Mouse (Mus musculus) C2C12 (cell line): ENCODE data around the gene Samd4b. TPM values are rescaled to one million over a fixed set of nuclear protein-coding genes. Genes with fewer than 3 reads are reported as not detected.
"Not testable (repeated sequence)": the region's sequence is repeated elsewhere in the genome, so short reads cannot be mapped to it uniquely, and the experiment has no call there.

Experiments used
- H3K27me3 ChIP-seq: one replicate; pipeline ENCODE4 v1.6.1; 2011; ENCODE audit not compliant: control insufficient read depth, insufficient read depth, insufficient read length
- H3K36me3 ChIP-seq: one replicate; pipeline ENCODE4 v1.6.1; 2011; ENCODE audit not compliant: control insufficient read depth, insufficient read depth
- H3K4me3 ChIP-seq: one replicate; pipeline ENCODE4 v1.5.1; 2011; ENCODE audit warnings: mild to moderate bottlenecking, control low read depth; ENCODE audit not compliant: poor library complexity, insufficient read depth, severe bottlenecking
- H3K79me2 ChIP-seq: one replicate; pipeline ENCODE4 v1.6.1; 2011; ENCODE audit not compliant: control insufficient read depth, insufficient read depth
- H3K79me3 ChIP-seq: one replicate; pipeline ENCODE4 v1.6.1; 2011; ENCODE audit warnings: low read depth, control low read depth
- H3ac ChIP-seq: one replicate; pipeline ENCODE3; 2011; ENCODE audit warnings: low read depth; ENCODE audit not compliant: control insufficient read depth, insufficient read length
- CEBPB ChIP-seq: IDR thresholded peaks from one replicate; pipeline ENCODE4 v1.6.1; 2011; ENCODE audit warnings: low read depth, mild to moderate bottlenecking, control low read depth, moderate library complexity
- CTCF ChIP-seq: IDR thresholded peaks from one replicate; pipeline ENCODE4 v1.5.1; 2011; ENCODE audit not compliant: control insufficient read depth, insufficient read depth, insufficient read length
- FOSL1 ChIP-seq: IDR thresholded peaks from one replicate; pipeline ENCODE4 v1.8.0; 2011; ENCODE audit warnings: mild to moderate bottlenecking, low read length; ENCODE audit not compliant: poor library complexity, insufficient read depth, severe bottlenecking
- MAX ChIP-seq: IDR thresholded peaks from one replicate; pipeline ENCODE4 v1.6.1; 2011; ENCODE audit warnings: mild to moderate bottlenecking, control low read depth
- MYOD1 ChIP-seq: IDR thresholded peaks from one replicate; pipeline ENCODE4 v1.6.1; 2011; ENCODE audit warnings: low read depth; ENCODE audit not compliant: control insufficient read depth, insufficient read length
- MYOG ChIP-seq: IDR thresholded peaks from one replicate; pipeline ENCODE4 v1.6.1; 2011; ENCODE audit not compliant: control insufficient read depth, insufficient read length; ENCODE audit errors: extremely low read depth
- USF1 ChIP-seq: IDR thresholded peaks from one replicate; pipeline ENCODE4 v1.6.1; 2011; ENCODE audit warnings: low read depth, mild to moderate bottlenecking, control low read depth, moderate library complexity
- polyA plus RNA-seq: library from polyadenylated mRNA; unstranded; fragments of >200 nt; fragmentation: generic; extraction: Trizol; gene quantifications from one replicate; pipeline ENCODE4 v1.2.1, GENCODE M21; 2012; ENCODE audit warnings: missing spikeins

Gene Samd4b
- polyA plus RNA-seq, 1 experiment, result 42.6 TPM

DNA sequence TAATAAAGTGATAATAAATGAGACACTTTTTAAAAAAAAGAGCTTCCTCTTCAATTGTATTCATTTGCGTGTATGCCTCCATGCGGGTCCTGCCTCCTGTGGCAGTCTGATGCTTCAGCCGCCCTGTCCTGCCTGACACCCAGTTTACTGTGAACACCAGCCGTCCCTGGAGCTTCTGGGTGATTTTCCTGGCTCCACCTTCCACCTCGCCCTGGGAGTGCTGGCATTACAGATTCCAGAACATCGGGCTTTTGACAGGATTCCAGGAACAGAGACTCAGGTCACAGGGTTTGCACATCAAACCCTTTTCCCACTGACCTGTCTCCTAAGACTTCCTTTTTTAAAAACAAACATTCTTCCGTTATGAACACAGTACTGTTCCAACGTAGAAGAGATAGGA is 39.6 kb upstream of the Samd4b start:
- Histone ChIP-seq H3K4me3 (no peak overlapping the region), H3K27me3 (peaks cover 19% of the 10 kb centered on the region), H3ac (no peak overlapping the region), H3K36me3 (no peaks in the 10 kb centered on the region), H3K79me2 (no peaks in the 10 kb centered on the region), H3K79me3 (no peaks in the 10 kb centered on the region)
- TF ChIP-seq MYOG (no peak), MYOD1 (no peak), CEBPB (no peak), MAX (no peak), USF1 (no peak)

DNA sequence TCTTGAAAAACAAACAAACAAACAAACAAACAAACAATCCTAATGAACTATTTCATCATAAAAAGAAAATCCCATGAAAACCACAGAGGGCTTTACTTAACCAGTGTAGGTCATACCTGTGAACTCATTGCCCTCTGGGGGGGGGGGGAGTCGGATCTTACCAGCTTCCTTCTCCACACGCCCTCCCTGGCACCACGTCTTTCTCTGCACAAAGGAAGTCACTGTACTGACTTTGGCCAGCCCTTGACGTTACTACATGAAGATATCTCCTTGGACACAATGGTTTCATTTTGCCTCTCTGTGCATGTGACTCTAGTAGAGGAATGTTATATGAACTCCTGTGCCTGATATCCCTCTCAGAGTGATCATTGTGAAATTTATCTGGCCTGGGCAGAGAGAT is 36.2 kb upstream of the Samd4b start:
- no peaks in the 10 kb centered on the region for H3K36me3 ChIP-seq
- H3ac ChIP-seq, result no peak overlapping the region
- no peak overlapping the region for H3K4me3 ChIP-seq
- TF ChIP-seq MYOG (no peak), USF1 (no peak), CTCF (no peak), MYOD1 (no peak), MAX (no peak), FOSL1 (no peak), CEBPB (no peak)
- H3K27me3 ChIP-seq, result peaks cover 39% of the 10 kb centered on the region
- H3K79me2 ChIP-seq, result no peaks in the 10 kb centered on the region
- H3K79me3 ChIP-seq, result no peaks in the 10 kb centered on the region

DNA sequence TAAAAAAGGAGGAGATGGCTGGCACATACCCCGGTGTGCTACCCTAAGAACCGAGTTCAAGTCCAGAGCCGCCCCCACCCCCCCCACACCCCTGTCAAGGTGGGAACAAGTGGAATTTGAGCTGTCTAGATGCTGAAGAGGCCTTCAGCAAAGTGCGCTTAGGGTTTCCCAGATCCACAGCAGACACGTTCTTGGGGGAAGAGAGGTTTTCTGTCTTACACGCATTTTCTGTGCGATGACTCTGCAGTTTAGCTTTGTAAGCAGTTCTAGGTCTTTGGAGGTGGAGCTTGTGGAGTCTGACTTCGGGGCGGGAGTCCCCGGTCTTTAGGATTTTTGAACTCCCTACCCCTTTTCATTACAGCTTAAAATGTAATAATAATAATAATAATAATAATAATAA is 33.1 kb upstream of the Samd4b start, which contains the start of gene Acp7:
Gene Acp7 (minus strand): TSS at position 260 of the 400 bp plus-strand sequence.
- peaks cover 43% of the 10 kb centered on the region for H3K27me3 ChIP-seq
- no peaks in the 10 kb centered on the region for H3K79me2 ChIP-seq
- no peak within 1 kb of the TSS for H3ac ChIP-seq
- TF ChIP-seq MAX, result no peak
- no peak for TF ChIP-seq MYOD1
- TF ChIP-seq CEBPB, result no peak
- no peak for TF ChIP-seq FOSL1
- no peak for TF ChIP-seq MYOG
- no peak for TF ChIP-seq CTCF
- no peak for TF ChIP-seq USF1
- no peaks in the 10 kb centered on the region for H3K36me3 ChIP-seq
- no peaks in the 10 kb centered on the region for H3K79me3 ChIP-seq
- no peak within 1 kb of the TSS for H3K4me3 ChIP-seq

DNA sequence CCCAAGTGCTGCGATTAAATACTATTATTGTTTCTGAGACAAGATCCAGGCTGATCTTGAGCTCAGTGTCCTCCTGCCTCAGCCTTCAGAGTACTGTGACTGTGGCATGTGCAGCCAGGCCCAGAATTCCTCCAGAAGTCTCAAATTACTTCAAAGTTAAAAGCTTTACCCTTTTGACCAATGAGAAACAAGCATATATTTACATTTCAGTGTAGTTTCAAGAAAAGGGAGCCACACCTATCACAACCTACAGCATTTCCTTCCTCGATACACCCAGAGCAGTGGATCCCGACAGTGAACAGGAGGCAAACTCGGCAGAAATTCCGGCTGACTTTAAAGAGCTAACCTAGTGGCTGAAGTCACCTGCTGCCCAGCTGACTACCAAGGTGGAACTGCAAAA is 26.8 kb upstream of the Samd4b start:
- Histone ChIP-seq H3K4me3 (no peak overlapping the region), H3ac (no peak overlapping the region), H3K79me2 (no peaks in the 10 kb centered on the region), H3K27me3 (peaks cover 22% of the 10 kb centered on the region), H3K79me3 (no peaks in the 10 kb centered on the region), H3K36me3 (no peaks in the 10 kb centered on the region)
- no peak for TF ChIP-seq CTCF
- TF ChIP-seq CEBPB, result no peak
- no peak for TF ChIP-seq MAX
- no peak for TF ChIP-seq USF1
- no peak for TF ChIP-seq MYOG
- TF ChIP-seq MYOD1, result no peak
- no peak for TF ChIP-seq FOSL1

GRCm38 (mm10) chr7:28619098-28619715 is 21.3 kb upstream of the Samd4b start:
- TF ChIP-seq USF1 (no peak), MYOD1 (no peak), MYOG (no peak), FOSL1 (no peak), CEBPB (no peak), MAX (no peak), CTCF (no peak)
- no peaks in the 10 kb centered on the region for H3K79me3 ChIP-seq
- H3ac ChIP-seq, result no peak overlapping the region

GRCm38 (mm10) chr7:28605951-28606350 is 8.0 kb upstream of the Samd4b start:
- TF ChIP-seq USF1 (no peak), CEBPB (no peak), FOSL1 (no peak), MYOD1 (no peak), CTCF (no peak), MAX (no peak), MYOG (no peak)
- Histone ChIP-seq H3K79me2 (no peaks in the 10 kb centered on the region), H3K36me3 (no peaks in the 10 kb centered on the region), H3K4me3 (no peak overlapping the region), H3K79me3 (no peaks in the 10 kb centered on the region), H3K27me3 (peaks cover 10% of the 10 kb centered on the region), H3ac (no peak overlapping the region)

More at GRCm38 (mm10) chr7:28619098-28619715, 21.3 kb upstream of the Samd4b start:
- no peaks in the 10 kb centered on the region for H3K36me3 ChIP-seq
- H3K79me2 ChIP-seq, result no peaks in the 10 kb centered on the region
- no peak overlapping the region for H3K4me3 ChIP-seq
- peaks cover 15% of the 10 kb centered on the region for H3K27me3 ChIP-seq

GRCm38 (mm10) chr7:28603788-28604187 is 5.8 kb upstream of the Samd4b start:
- H3K4me3 ChIP-seq, H3K79me3 ChIP-seq, H3K36me3 ChIP-seq, H3K79me2 ChIP-seq, H3K27me3 ChIP-seq, H3ac ChIP-seq: not testable (repeated sequence)
